Mouse (Mus musculus) liver, postnatal 0 days (tissue): Measurements from ENCODE around the gene Nfya. TPM values are rescaled to one million over a fixed set of nuclear protein-coding genes. Genes with fewer than 3 reads are reported as not detected.
"Not testable (repeated sequence)": the region's sequence is repeated elsewhere in the genome, so short reads cannot be mapped to it uniquely, and the experiment has no call there.

Source experiments
- ATAC-seq: fragments of 200-750 bp; cut with Nextera tagmentation; 2 replicates; pipeline ENCODE4 v1.8.0; 2017; ENCODE audit warnings: mild to moderate bottlenecking, moderate library complexity
- DNase-seq: peaks from one replicate; pipeline ENCODE4 v3.0.0-alpha.2; 2016
- H3K27ac ChIP-seq: fragments of 300-500 bp; sonication (generic); 2 replicates; pipeline ENCODE4 v1.5.1; 2014; ENCODE audit warnings: antibody characterized with exemption, moderate library complexity, mild to moderate bottlenecking, low read depth
- H3K27me3 ChIP-seq: fragments of 300-500 bp; sonication (generic); 2 replicates; pipeline ENCODE4 v1.6.1; 2014; ENCODE audit warnings: low read length, control low read depth, mixed read lengths; ENCODE audit not compliant: insufficient read depth
- H3K36me3 ChIP-seq: fragments of 300-500 bp; sonication (generic); replicated peaks from 2 replicates; pipeline ENCODE4 v1.6.1; 2014; ENCODE audit warnings: mild to moderate bottlenecking, control low read depth, low read length, moderate library complexity, mixed read lengths; ENCODE audit not compliant: insufficient read depth
- H3K4me1 ChIP-seq: fragments of 300-500 bp; sonication (generic); 2 replicates; pipeline ENCODE4 v1.6.1; 2014; ENCODE audit warnings: antibody characterized with exemption, mild to moderate bottlenecking, control low read depth; ENCODE audit not compliant: insufficient read depth
- H3K4me2 ChIP-seq: fragments of 300-500 bp; sonication (generic); 2 replicates; pipeline ENCODE4 v1.6.1; 2014; ENCODE audit warnings: low read depth, mild to moderate bottlenecking, low read length, moderate library complexity, mixed read lengths
- H3K4me3 ChIP-seq: fragments of 300-500 bp; sonication (generic); 2 replicates; pipeline ENCODE4 v1.5.1; 2014; ENCODE audit warnings: low read depth, low read length
- H3K9ac ChIP-seq: fragments of 300-500 bp; sonication (generic); replicated peaks from 2 replicates; pipeline ENCODE4 v1.6.1; 2014; ENCODE audit warnings: mild to moderate bottlenecking, moderate library complexity
- H3K9me3 ChIP-seq: fragments of 300-500 bp; sonication (generic); 2 replicates; pipeline ENCODE4 v1.6.1; 2016; ENCODE audit warnings: mild to moderate bottlenecking, control low read depth, low read length, mixed read lengths
- CTCF ChIP-seq: sonication (generic); IDR thresholded peaks from 2 replicates; pipeline ENCODE4 v1.5.1; 2016; ENCODE audit warnings: antibody characterized with exemption, low read depth
- EP300 ChIP-seq: IDR thresholded peaks from 2 replicates; pipeline ENCODE4 v1.6.1; 2016; ENCODE audit warnings: antibody characterized with exemption, low read depth, mild to moderate bottlenecking
- WGBS: fragments of 180-500 bp; shearing (Covaris S2); extraction: QIAGEN DNeasy Blood & Tissue Kit; methylation state at CpG from one replicate; pipeline ENCODE4 v1.1.7; 2014; ENCODE audit not compliant: insufficient replicate concordance; 5-methylcytosine and 5-hydroxymethylcytosine counted together
- polyA plus RNA-seq: library from polyadenylated mRNA; unstranded; fragments of >200 nt; fragmentation: Nextera tagmentation; extraction: Ambion mirVana; gene quantifications from 2 replicates; pipeline ENCODE4 v1.2.1, GENCODE M21; 2015

Nfya gene
- polyA plus RNA-seq, 1 experiment from 2014 or later = 3.7 TPM

GRCm38 (mm10) chr17:48357892-48358291 is 51.8 kb downstream of the Nfya start:
- no peak overlapping the region for H3K9ac ChIP-seq
- no peak for DNase-seq
- 44% methylated on average over 2 of the region's 2 CpGs for WGBS
- H3K4me3 ChIP-seq = no peak overlapping the region
- no peak for TF ChIP-seq CTCF
- no peak for TF ChIP-seq EP300
- no peak for ATAC-seq
- H3K36me3 ChIP-seq = no peaks in the 10 kb centered on the region
- H3K9me3 ChIP-seq = no peaks in the 10 kb centered on the region
- H3K27me3 ChIP-seq = no peaks in the 10 kb centered on the region
- H3K27ac ChIP-seq = no peak overlapping the region
- H3K4me2 ChIP-seq = no peak overlapping the region
- H3K4me1 ChIP-seq = no peaks in the 10 kb centered on the region

GRCm38 (mm10) chr17:48355822-48356221 is 53.9 kb downstream of the Nfya start:
- DNase-seq (no peak), ATAC-seq (no peak)
- no peak overlapping the region for H3K27ac ChIP-seq
- WGBS = 72% methylated on average over 3 of the region's 3 CpGs
- no peaks in the 10 kb centered on the region for H3K36me3 ChIP-seq
- TF ChIP-seq EP300 = no peak
- no peak for TF ChIP-seq CTCF
- H3K9me3 ChIP-seq = no peaks in the 10 kb centered on the region
- H3K4me2 ChIP-seq = no peak overlapping the region
- H3K9ac ChIP-seq = no peak overlapping the region
- H3K4me1 ChIP-seq = no peaks in the 10 kb centered on the region
- H3K27me3 ChIP-seq = no peaks in the 10 kb centered on the region
- no peak overlapping the region for H3K4me3 ChIP-seq

- H3K4me3 ChIP-seq, H3K27me3 ChIP-seq, H3K27ac ChIP-seq, H3K9ac ChIP-seq, DNase-seq, ATAC-seq, H3K4me2 ChIP-seq, H3K36me3 ChIP-seq, H3K9me3 ChIP-seq, H3K4me1 ChIP-seq: not testable (repeated sequence)
- 79% methylated on average over 7 of the region's 7 CpGs for WGBS
These were observed 56.7 kb downstream of the Nfya start for GRCm38 (mm10) chr17:48352976-48353375.

GRCm38 (mm10) chr17:48350681-48351193 is 59.0 kb downstream of the Nfya start:
- no peak overlapping the region for H3K27ac ChIP-seq
- H3K36me3 ChIP-seq = no peaks in the 10 kb centered on the region
- H3K9ac ChIP-seq = no peak overlapping the region
- H3K4me1 ChIP-seq = no peaks in the 10 kb centered on the region
- ATAC-seq (no peak), DNase-seq (no peak)
- H3K4me3 ChIP-seq = no peak overlapping the region
- TF ChIP-seq EP300 (no peak), CTCF (no peak)
- H3K27me3 ChIP-seq = no peaks in the 10 kb centered on the region
- WGBS = 74% methylated on average over 5 of the region's 5 CpGs
- no peaks in the 10 kb centered on the region for H3K9me3 ChIP-seq
- no peak overlapping the region for H3K4me2 ChIP-seq

GRCm38 (mm10) chr17:48347287-48347686 is 62.4 kb downstream of the Nfya start:
- WGBS = 45% methylated on average over 2 of the region's 2 CpGs
- no peak for DNase-seq
- no peak for ATAC-seq
- no peak for TF ChIP-seq EP300
- TF ChIP-seq CTCF = no peak
- Histone ChIP-seq H3K27me3 (no peaks in the 10 kb centered on the region), H3K9me3 (no peaks in the 10 kb centered on the region), H3K36me3 (no peaks in the 10 kb centered on the region), H3K27ac (no peak overlapping the region), H3K4me1 (no peaks in the 10 kb centered on the region), H3K9ac (no peak overlapping the region), H3K4me3 (no peak overlapping the region), H3K4me2 (no peak overlapping the region)

GRCm38 (mm10) chr17:48346834-48347233 is 62.9 kb downstream of the Nfya start:
- no peak overlapping the region for H3K4me3 ChIP-seq
- ATAC-seq (no peak), DNase-seq (no peak)
- H3K4me1 ChIP-seq = no peaks in the 10 kb centered on the region
- TF ChIP-seq CTCF = no peak
- no peak for TF ChIP-seq EP300
- no peak overlapping the region for H3K27ac ChIP-seq
- 65% methylated on average over 4 of the region's 4 CpGs for WGBS
- no peaks in the 10 kb centered on the region for H3K27me3 ChIP-seq
- H3K4me2 ChIP-seq = no peak overlapping the region
- no peaks in the 10 kb centered on the region for H3K36me3 ChIP-seq
- H3K9me3 ChIP-seq = no peaks in the 10 kb centered on the region
- H3K9ac ChIP-seq = no peak overlapping the region

GRCm38 (mm10) chr17:48346231-48346630 is 63.5 kb downstream of the Nfya start, which contains the start of gene Trem2:
TSS of gene Trem2 (plus strand) at chr17:48346401.
- no peak for DNase-seq
- TF ChIP-seq EP300 = no peak
- no peak for TF ChIP-seq CTCF

More at GRCm38 (mm10) chr17:48346231-48346630, 63.5 kb downstream of the Nfya start, which contains the start of gene Trem2:
- Histone ChIP-seq H3K27ac (no peak within 1 kb of the TSS), H3K4me3 (no peak within 1 kb of the TSS), H3K36me3 (no peaks in the 10 kb centered on the region), H3K9ac (no peak within 1 kb of the TSS), H3K4me1 (no peaks in the 10 kb centered on the region), H3K9me3 (no peaks in the 10 kb centered on the region), H3K4me2 (no peak within 1 kb of the TSS), H3K27me3 (no peaks in the 10 kb centered on the region)
- no peak for ATAC-seq
- WGBS = 67% methylated on average over 5 of the region's 5 CpGs
